Comparison of ENCODE assay signal across 10 mouse cellular contexts in the genomic region with DNA sequence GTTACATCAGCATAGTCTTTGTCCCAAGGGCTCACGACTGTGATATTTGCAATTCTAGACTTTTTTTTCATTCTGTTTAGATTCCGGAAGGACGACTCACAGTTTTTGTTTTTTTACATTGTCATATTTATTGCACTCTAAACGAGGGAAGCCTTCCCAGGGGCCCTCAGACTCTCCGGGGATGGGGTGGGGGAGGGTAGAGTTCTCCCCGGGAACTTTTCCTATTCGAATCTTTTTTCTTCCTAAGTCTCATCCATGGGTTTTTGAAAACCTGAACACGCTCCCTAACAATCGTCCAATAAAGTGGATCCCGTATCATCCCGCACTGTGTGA.
DNase-seq lines count a peak whose midpoint lies in the region; ATAC-seq lines count a peak whose summit lies in the region.
"Had no signal": no experiment of that assay in that cellular context is flagged by ENCODE, and none has a peak within 500 bp of the region (broad histone marks: within the 10 kb centered on the region; RNA-seq: fewer than 3 reads in every experiment).

No protein-coding gene starts in this region.

- no peak for ATAC-seq in heart, embryonic 13.5 days (ENCODE audit: extremely low read depth, insufficient number of reproducible peaks, low FRiP score, low TSS enrichment)
- ATAC-seq in hindbrain, embryonic 14.5 days (ENCODE audit: low FRiP score) = no peak
- no peak for ATAC-seq in midbrain, embryonic 12.5 days (ENCODE audit: low FRiP score, low read depth)
- no peak for ATAC-seq in erythroid progenitor cell, adult 5-6 weeks (replicated peaks; ENCODE audit: low FRiP score, poor library complexity, severe bottlenecking)

- WGBS in heart, embryonic 13.5 days = 1% methylated on average over 11 of the region's 11 CpGs
- 3% methylated on average over 11 of the region's 11 CpGs for WGBS in hindbrain, embryonic 14.5 days
- WGBS in midbrain, embryonic 12.5 days = under 1% methylated on average over 11 of the region's 11 CpGs

- peak overlapping the region; percentile 54 for H3K4me2 ChIP-seq in heart, embryonic 13.5 days
- peak overlapping the region; percentile 28; the same call in 1 of the 2 replicates for H3K4me2 ChIP-seq in hindbrain, embryonic 14.5 days (replicated peaks)
- H3K4me2 ChIP-seq in midbrain, embryonic 12.5 days (replicated peaks) = peak overlapping the region; percentile 37

- no peak for DNase-seq in heart, postnatal 14 days
- DNase-seq in ES-CJ7 (ENCODE audit: low read depth, low spot score) = peak; percentile 55
- no peak for DNase-seq in hindbrain, embryonic 14.5 days (ENCODE audit: low spot score)
- DNase-seq in ovary, postnatal 14 days (ENCODE audit: low spot score) = no peak
- DNase-seq in adrenal gland, postnatal 10 days = no peak
- DNase-seq: adrenal gland, postnatal 14 days; lung, postnatal 4 days had no signal

- peaks cover 4% of the 10 kb centered on the region; the same call in 1 of the 2 replicates for H3K9me3 ChIP-seq in heart, embryonic 13.5 days
- no peaks in the 10 kb centered on the region for H3K9me3 ChIP-seq in hindbrain, embryonic 14.5 days (ENCODE audit: control insufficient read depth, low read length)
- H3K9me3 ChIP-seq in midbrain, embryonic 12.5 days = no peaks in the 10 kb centered on the region

- intact Hi-C loops in heart, postnatal 14 days (cut with DNase I) = no loop called here

- H3K36me3 ChIP-seq in heart, embryonic 13.5 days = no peaks in the 10 kb centered on the region
- H3K36me3 ChIP-seq in hindbrain, embryonic 14.5 days (replicated peaks; ENCODE audit: control insufficient read depth, insufficient read depth) = no peaks in the 10 kb centered on the region
- H3K36me3 ChIP-seq in midbrain, embryonic 12.5 days = no peaks in the 10 kb centered on the region

- no peak overlapping the region for H3K27ac ChIP-seq in heart, embryonic 13.5 days (replicated peaks)
- no peak overlapping the region for H3K27ac ChIP-seq in hindbrain, embryonic 14.5 days
- peak overlapping the region; percentile 68; the same call in 1 of the 2 replicates for H3K27ac ChIP-seq in midbrain, embryonic 12.5 days (replicated peaks)

- H3K9ac ChIP-seq in heart, embryonic 13.5 days = no peak overlapping the region
- H3K9ac ChIP-seq in hindbrain, embryonic 14.5 days = no peak overlapping the region
- no peak overlapping the region for H3K9ac ChIP-seq in midbrain, embryonic 12.5 days (replicated peaks)

- H3K27me3 ChIP-seq in heart, embryonic 13.5 days (replicated peaks) = peaks cover 94% of the 10 kb centered on the region
- peaks cover 38% of the 10 kb centered on the region for H3K27me3 ChIP-seq in hindbrain, embryonic 14.5 days (ENCODE audit: control insufficient read depth, insufficient read depth, low read length)
- no peaks in the 10 kb centered on the region; the same call in 1 of the 2 replicates for H3K27me3 ChIP-seq in midbrain, embryonic 12.5 days

- H3K4me1 ChIP-seq in heart, embryonic 13.5 days = peaks cover 19% of the 10 kb centered on the region
- H3K4me1 ChIP-seq in hindbrain, embryonic 14.5 days (replicated peaks; ENCODE audit: control insufficient read depth, insufficient read depth, low read length) = peaks cover 20% of the 10 kb centered on the region
- H3K4me1 ChIP-seq in midbrain, embryonic 12.5 days = peaks cover 51% of the 10 kb centered on the region

- H3K4me3 ChIP-seq in heart, embryonic 13.5 days = peak overlapping the region; percentile 30
- H3K4me3 ChIP-seq in hindbrain, embryonic 14.5 days (replicated peaks; ENCODE audit: low read length) = no peak overlapping the region
- no peak overlapping the region for H3K4me3 ChIP-seq in midbrain, embryonic 12.5 days
